Mouse (Mus musculus) induced T-regulatory cell, adult 2 months (primary cell): ENCODE results near the gene Gm49388.

ENCODE experiments used
- DNase-seq: peaks from one replicate; pipeline ENCODE4 v3.0.0-alpha.2; 2012; ENCODE audit warnings: low read depth

The Gm49388 gene

DNA sequence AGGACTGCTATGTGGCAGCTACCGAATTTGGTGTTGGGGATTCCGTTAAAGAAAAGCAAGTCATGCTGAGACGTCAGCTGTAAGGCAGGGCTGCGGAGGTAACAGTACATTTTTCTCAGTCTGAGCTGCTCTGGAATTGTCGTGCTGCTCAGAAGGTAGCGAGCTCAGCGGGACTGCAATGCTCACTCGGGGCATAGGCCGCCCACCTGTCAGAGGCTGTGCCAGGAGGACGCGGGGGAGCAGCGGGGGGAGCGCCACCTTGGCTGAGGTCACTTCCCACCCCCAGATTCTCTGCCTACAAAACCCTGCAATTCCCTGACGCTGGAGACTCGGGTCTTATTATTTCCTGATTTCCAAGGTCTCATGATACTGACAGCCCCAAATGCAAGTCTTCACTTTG lies 55.5 kb downstream of the Gm49388 start:
- no peak for DNase-seq

DNA sequence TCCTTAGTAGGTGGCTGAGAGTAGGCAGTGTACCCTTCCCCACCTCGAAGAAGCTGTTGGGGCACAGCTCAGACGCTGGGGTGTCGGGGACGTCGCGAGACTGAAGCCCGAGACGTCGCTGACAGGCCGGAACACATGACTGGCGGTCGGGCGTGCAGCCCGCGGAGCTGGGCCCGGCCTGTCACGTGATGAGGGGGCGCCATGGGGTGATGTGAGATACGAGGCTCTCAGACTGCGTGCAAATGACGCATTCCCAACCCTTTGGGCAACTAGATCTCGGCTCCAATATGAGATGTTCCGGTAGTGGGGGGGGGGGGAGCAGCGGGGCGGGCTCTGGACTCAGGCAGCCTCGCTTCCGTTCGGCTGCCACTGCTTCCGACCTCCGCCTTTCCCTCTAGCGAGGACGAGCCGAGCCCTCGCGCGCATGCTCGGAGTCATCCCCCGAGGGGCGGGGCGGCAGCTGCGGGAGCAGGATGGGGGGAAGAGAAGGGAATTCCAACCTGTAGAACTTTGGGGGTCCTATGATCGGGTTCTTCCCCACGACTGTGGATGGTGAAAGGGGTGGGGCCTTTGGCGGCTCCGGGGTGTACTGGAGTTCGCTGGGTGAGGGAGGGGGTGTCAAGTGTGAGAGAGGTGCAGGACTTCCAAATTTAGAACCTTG lies 56.1 kb downstream of the Gm49388 start:
- DNase-seq, result peak; percentile 94

DNA sequence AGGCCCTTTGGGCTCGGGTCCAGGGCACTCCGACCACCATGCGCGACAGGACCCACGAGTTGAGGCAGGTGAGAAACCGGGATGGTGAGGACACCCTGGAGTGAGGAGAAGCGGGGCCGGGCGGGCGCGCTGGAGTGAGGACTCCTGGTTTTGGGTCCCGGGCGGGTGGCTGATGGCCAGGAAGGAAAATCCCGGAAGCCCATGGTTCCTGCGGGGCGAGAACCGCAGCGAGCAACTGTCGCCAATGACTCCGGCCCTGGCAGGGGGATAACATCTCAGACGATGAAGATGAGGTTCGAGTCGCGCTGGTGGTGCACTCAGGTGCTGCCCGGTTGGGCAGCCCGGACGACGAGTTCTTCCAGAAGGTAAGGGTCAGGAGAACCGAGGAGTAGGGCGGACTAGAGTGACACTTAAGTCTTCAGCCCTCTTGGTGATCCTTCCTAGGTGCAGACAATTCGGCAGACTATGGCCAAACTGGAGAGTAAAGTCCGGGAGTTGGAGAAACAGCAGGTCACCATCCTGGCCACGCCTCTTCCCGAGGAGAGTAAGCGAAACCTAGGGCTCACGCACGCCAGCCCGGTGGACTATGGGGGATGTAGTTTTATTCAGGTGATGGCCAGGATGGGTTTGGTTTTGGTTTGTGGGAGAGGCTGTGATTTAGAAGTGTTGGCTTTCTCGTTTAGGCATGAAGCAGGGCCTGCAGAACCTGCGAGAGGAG lies 56.8 kb downstream of the Gm49388 start:
- peak; percentile 94 for DNase-seq

DNA sequence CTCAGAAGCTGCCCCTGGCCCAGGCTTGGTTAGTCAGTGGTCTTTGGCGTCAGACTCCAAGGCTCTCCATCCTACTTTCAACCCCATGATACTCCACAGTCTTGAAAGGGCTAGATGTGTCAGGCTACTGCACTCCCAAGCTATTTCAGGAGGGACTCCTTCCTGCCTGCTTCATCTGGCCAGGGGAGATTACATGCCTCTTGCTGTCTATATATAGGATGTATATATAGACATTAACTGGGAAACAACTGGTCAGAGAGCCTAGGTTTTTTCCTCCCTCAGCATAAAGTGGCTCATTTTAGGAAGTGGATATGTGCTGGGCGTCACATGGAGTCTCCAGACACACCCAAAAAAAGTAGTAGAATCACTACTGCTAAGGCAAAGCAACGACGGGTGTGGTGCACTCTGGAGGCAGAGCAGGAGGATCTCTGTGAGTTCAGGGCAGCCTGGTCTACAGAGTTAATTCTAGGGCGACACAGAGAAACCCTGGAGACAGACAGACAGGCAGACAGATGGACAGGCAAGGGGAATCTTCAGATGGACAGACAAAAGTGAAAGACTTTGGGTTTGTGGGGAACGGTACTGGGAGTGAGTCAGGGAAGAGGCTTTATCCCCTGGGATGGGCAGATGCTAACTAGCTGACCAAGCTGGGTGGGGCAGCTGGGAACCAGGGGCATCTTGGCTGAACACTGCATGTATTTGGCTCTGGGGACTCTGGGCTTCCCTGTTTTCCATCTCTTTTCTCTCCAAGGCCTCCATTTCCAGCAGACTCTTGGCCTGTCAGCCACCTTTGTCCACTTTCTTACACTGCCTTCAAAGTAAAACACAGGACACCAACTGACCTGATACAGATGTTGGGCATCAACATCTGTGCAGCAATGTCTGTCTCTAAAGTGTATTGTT lies 64.8 kb downstream of the Gm49388 start:
- no peak for DNase-seq

DNA sequence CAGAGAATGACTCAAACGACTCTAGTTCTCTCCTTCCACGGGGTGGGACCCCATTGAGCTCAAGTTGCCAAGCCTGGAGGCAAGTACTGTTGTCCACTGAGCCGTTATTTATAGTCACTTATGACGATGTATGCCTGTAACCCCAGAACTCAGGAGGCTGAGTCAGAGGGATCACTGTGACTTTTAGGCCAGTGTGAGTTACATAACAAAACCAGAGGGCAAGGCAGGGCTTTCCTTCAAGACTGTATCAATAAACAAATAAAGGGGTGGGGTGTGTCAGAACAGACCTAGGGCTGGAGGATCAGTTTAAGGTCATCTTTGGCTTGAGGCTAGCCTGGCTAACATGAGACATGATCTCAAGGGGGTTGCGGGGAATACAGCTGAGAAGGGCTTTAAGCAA lies 65.5 kb downstream of the Gm49388 start:
- no peak for DNase-seq
